Mouse (Mus musculus) left cerebral cortex, adult 9 months (tissue): ENCODE measurements around the gene Poglut1.
"Not testable (repeated sequence)": the region's sequence is repeated elsewhere in the genome, so short reads cannot be mapped to it uniquely, and the experiment has no call there.

Experiments used
- DNase-seq, 2 experiments: peaks; one replicate each; pipeline ENCODE4 v3.0.0; 2022; ENCODE audit warnings: low spot score in 2 of 2

Gene Poglut1

DNA sequence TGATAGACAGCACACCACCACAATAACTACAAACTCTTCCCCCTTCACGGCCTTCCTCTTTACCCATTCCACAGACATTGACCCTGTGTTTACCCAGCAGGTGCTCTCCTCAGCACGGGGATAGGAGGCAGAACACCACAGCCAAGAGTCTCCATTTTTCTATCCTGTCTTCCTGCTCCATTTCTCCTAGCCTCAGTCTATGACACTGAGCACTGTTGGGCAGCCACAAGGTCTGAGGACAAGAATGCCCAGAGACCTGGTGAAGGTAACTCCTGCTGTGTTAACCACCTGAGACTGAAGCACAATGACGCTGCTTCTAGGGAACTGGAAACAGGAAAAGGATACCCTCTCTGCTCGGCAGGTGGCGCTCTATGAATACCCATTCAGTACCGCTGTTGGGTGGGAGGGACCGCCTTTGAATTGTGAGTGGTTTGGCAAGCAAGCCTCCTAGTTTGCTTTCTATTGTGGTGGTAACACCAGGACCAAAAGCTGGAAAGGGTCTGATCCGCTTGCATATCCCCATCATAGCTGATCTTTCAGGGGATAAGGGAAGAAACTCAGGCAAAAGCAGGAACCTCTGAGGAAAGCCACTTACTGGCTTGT lies 13.4 kb downstream of the Poglut1 start:
- DNase-seq, result peak in 1 of 2 experiments; percentile 84

DNA sequence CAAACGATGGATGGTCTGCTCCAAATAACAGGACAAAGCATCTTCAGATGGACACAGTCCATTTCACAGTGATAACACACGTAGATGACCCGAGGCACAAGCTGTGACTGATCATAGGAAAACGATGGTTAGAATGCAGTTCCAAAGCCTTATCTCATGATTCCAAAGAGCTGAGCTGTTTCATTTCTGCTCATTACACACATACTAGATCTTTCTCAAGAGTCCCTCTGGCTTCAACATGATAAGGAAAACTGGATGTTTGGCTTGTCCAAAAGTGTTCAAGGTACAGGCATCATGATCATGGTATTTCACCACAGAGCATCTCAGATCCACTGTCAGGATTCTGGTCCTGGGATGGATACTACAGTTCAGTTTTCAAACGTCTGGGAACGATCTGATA lies 23.8 kb downstream of the Poglut1 start:
- no peak for DNase-seq

DNA sequence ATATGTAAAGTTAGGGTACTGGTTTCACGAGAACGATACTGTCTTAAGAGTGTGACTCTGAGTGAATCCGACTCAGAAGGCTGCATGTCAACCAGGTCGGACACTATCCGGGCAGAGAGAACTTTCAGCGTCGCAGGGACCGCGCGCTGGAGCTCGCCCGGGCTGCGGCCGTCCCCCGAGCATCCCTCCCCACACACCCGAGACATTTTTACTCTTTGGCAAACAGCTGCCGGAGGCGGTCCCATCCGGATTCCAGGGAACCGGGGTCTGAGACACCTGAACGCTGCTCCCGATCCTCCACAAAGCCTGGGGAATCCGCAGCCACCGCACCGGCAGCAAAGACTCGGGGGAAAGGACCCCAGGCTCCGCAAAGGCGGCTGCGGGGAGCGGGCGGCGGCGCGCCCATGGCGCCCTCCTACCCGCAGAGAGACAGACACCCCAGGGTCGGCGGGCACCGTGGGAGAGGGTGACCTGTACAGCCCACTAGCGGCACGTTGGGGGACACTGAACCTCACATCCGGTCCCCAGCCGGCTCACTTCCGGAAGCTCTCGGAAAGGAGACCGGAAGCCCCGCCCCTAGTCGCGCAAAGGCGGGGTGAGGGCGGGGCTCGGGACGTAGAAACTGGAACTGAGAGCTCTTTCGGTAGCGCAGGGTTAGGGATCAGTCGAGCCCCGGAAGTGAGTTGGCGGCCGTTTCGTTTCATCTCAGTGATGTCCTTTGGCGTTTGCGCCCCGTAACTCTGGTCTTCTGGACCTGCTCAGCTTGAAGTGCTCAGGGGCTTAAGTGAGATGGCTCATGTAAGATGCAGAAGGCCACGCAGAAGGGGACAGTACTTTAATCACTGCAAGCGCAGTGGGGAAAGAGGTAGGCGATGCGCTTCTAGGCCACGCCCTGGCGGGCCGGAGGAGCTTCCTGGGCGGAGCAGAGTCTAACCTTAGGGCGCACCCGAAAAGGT lies 27.7 kb downstream of the Poglut1 start, which contains the start of gene Timmdc1:
Gene Timmdc1 (minus strand): TSS at position 535 of the 956 bp plus-strand sequence.
- DNase-seq, result peak; percentile 92 to 96

DNA sequence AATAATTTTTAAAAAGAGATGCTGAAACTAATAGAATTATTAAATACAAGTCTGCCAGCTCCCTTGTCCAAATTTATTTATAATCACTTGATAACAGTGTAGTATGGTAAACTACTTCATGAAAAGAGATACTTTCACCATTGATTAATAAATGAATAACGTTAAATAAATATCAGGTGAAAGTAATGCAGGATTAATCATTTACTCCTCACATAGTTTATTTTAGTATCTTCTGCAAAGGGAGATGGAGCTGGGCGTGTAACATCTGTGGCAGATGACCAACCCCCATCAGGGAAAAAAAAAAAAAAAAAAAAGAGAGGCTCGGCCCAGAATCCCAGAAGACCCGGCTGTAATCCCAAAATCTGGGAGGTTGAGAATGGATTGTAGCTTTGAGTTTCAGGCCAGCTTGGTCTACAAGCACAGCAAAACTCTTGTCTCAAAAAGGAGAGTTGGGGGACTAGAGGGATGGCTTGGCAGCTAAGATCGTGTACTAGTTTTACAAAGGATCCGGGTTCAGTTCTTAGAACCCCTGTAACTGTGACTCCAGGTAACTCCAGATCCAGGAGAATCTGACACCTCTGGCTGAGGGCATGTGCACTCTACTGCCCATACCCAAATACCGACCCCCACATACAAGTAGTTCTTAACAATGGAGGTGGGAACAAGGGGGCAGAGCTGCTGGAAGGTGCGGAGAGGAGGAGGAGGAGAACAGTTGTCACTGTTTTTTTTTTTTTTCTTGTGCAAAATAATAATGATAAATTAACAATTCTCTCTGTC lies 28.7 kb downstream of the Poglut1 start:
- no peak for DNase-seq

DNA sequence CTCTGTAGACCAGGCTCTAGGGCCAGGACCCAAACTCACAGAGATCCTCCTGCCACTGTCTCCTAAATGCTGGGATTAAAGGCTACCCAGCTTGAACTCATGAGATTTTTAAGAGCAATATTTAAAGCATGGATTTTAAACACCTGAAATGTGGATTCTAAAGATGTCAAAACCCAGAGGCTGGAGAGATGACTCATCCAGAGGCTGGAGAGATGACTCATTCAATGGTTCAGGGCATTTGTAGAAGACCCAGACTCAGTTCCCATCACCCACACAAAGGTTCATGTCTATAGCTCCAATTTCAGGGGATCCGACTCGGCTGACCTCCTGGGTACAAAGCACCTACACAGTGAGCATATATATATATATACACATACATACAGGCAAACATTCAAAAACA lies 30.9 kb downstream of the Poglut1 start:
- DNase-seq, result no peak

DNA sequence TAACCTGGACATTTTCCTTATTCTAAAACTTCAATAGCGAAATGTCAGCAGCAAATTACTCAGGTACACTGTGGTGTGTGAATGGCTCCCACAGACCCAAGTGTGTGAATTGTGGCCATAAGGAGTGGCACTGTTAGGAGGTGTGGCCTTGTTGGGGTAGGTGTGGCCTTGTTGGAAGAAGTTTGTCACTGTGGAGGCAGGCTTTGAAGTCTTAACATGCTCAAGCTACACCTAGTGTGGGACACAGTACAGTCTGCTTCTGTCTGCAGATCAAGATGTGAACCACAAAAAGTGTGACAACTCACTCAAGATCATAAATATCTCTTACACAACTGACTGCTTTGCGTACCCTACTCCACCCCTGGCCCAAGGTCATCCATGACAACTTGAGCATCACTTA lies 39.2 kb downstream of the Poglut1 start:
- no peak for DNase-seq

DNA sequence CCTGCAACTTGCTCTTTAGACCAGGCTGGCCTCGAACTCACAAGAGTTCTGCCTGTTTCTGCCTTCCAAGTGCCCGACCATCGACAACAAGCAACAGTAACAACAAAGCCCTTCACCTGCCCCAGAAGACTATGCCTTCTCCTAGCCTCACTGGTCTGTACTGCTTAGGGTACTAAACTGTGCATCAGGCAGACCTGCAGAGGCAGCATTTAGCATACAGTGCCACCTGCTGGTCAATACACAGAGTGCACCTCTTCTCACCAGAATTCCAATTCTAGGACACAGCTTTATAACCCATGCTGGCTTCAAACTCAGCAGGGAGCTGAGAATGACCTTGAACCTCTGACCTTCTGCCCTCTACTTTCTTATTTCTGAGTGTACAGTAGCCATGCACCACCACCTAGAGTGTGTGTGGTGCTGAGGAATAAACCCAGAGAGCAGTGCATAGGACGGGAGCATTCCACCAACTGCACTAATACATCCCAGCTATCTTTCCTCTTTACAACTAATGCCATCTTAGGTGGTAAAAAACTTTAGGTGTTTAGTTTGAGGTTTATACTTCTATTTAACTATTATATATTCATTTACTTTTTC lies 43.9 kb downstream of the Poglut1 start:
- peak; percentile 38 to 80 for DNase-seq

DNA sequence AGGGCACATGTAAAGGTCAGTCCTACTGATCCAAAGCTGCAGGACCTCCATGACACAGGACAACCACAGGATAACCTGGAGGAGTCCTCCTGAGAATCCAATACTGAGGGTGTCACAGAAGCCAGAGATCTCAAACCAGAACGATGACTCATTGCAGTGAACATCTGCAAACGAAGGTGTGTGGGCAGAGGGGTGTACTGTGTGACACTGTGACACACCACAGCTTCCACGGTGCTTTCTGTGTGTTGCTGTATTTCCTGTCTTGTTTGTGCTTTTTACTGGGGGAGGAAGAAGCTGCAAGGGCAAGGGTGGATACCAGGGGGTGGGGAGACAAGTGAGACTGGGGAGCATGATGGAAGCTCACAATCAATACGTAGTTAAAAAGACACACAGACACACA lies 46.5 kb downstream of the Poglut1 start:
- peak in 1 of 2 experiments; percentile 27 for DNase-seq

DNA sequence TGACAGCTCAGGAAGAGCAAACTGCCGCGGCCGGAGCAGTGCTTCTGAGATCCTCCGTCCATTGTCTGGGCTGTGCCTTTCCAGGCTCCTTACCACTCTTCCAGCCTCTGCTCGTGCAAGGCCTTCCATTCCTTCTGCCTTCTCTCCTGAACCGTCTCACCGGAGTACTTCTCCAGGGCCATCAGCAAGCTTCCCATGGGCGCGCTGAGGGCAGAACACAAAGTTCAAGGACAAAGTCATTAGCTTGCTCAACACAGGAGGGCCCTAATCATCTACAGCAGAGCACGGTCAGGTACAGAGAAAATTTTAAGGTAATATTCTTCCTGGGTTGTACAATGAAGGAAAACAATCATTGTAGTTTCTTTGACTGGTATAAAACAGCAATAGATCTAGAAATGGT lies 47.6 kb downstream of the Poglut1 start:
- no peak for DNase-seq

DNA sequence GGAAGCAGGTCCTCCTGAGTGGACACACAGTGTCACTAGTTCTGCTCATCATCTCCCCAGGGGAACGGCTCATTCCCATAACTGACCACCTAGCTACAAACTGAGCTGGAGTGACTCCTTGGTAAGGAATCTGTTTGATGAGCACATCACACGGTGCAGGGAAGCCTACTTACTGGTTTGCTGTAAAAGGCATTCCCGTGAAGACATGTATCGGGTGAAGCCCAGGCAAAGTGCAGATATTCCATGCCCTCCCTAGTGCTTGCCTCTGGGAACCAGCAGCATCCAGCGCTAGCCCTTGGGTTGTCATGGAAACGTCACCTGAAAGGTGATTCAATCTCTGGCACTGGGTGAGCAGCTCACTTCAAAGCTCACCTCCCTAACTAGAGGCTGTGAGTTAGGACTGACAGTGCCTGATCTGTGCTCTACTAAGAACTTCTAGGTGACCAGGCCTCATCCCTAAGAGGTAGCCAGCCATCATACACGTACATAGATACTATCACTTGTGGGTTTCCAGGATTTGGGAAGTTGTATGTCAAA lies 53.4 kb downstream of the Poglut1 start:
- no peak for DNase-seq

DNA sequence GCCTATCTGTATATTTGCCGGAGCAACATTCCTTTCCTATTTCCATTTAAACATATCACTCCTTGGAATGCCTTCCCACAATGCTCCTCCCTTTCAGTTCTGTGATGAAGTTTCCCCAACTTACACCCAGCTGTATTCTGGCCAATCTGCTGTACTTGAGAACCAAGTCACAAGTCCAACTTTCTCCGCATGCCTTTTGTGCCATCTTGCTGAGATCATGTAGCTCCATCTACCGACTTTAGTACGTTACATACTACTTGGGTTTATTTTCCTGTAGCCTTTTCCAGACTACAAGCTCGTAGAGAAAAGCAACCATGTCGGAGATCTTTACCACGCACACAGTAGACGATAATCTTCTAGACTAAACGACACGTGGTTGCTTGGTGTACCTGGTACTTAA lies 56.2 kb downstream of the Poglut1 start:
- DNase-seq, result no peak

DNA sequence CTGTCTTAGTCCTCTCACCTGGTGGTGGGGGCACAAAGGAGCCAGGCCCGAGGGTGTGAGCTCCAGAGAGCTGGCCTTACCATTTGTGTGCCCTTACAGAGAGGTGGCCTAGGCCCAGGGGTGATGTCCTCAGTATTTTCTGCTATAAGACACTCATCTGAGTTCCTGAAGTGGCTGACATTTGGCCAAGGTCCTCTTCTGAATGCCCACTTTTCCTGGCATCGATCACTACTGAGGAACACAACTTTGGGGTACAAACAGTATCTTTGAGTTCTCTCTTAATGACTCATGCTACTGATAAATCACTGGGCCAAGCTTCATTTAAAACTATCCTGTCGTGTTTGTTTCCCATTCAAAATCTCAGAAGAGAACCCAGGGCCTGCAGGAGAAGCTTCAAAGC lies 57.5 kb downstream of the Poglut1 start:
- DNase-seq, result no peak

DNA sequence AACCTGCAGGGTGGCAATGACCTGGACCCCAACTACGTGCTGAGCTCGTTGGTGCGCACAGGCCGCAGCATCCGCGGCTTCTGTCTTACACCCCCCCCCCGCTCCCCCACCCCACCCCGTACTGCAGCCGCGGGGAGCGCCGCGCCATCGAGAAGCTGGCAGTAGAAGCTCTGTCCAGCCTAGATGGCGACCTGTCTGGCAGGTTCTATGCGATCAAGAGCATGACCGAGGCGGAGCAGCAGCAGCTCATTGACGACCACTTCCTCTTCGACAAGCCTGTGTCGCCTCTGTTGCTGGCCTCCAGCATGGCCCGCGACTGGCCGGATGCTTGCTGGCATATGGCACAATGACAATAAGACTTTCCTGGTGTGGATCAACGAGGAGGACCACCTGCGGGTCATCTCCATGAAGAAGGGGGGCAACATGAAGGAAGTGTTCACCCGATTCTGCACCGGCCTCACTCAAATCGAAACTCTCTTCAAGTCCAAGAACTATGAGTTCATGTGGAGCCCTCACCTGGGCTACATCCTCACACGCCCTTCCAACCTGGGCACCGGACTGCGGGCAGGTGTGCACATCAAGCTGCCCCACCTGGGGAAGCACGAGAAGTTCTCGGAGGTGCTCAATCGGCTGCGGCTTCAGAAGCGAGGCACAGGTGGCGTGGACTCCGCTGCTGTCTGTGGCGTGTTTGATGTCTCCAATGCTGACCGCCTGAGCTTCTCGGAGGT lies 66.3 kb downstream of the Poglut1 start:
- DNase-seq, result no peak

DNA sequence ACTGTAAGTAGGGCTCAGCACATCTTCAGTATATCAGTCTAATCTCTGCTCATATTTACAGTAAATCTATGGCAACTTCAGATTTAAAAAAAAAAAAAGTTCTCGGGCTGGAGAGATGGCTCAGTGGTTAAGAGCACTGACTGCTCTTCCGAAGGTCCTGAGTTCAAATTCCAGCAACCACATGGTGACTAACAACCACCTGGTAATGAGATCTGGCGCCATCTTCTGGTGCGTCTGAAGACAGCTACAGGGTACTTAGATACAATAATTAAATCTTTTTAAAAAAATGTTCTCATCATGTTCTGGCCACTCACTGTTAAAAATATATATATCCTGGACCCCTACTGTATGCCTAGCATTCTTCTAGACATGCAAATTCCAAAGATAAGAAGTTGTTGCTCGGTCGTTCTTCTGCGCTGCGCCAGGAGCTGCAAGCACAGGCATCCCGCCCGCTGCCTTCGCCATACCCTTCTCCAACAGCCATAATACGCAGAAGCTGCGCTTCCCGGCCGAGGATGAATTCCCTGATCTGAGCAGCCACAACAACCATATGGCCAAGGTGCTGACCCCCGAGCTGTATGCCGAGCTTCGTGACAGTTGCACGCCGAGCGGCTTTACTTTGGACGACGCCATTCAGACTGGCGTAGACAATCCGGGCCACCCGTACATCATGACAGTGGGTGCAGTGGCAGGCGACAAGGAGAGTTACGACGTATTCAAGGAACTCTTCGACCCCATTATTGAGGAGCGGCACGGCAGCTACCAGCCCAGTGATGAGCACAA lies 67.1 kb downstream of the Poglut1 start:
- DNase-seq, result no peak

DNA sequence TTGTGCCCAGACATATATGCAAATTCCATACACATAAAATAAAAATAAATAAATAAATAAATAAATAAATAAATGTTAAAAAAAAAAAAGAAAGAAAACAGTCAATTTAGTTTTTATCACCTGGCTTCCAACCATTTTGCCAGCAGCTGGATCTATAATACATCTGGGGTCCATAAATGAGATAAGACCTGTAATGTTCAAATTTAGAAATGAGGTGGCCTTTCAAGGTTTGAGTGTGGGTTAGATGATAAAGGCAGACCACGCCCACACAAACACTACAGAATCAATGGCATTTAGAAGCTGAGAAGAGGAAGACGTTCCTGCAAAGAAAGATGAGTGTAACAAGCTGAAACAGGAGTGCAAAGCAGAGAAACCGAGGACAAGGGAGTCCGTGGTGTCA lies 68.7 kb downstream of the Poglut1 start:
- no peak for DNase-seq

DNA sequence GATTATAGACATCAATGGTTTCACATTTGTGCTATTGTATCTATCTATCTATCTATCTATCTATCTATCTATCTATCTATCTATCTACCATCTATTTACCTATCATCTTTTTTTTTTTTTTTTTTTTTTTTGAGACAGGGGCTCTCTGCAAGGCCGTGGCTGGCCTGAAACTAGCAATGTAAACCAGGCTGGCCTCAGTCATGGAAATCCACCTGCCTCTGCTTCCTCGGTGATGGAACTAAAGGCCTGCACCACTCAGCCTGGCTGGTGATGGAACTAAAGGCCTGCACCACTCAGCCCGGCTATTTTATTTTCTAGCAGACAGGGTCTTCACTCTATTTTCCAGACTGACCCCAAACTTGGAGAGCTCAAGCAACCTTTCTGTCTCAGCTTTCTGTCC lies 71.8 kb downstream of the Poglut1 start:
- no peak for DNase-seq

DNA sequence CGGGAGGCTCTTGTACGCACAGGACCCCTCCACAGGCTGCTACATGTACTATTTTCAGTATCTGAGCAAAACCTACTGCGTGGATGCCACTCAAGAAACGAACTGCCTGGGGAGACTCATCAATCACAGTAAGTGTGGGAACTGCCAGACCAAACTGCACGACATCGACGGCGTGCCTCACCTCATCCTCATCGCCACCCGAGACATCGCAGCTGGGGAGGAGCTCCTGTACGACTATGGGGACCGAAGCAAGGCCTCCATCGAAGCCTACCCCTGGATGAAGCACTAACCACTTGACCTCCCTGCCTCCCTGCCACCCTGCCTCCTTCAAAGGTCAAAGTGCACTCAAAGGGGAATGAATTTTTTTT lies 72.8 kb downstream of the Poglut1 start:
- not testable (repeated sequence) for DNase-seq

DNA sequence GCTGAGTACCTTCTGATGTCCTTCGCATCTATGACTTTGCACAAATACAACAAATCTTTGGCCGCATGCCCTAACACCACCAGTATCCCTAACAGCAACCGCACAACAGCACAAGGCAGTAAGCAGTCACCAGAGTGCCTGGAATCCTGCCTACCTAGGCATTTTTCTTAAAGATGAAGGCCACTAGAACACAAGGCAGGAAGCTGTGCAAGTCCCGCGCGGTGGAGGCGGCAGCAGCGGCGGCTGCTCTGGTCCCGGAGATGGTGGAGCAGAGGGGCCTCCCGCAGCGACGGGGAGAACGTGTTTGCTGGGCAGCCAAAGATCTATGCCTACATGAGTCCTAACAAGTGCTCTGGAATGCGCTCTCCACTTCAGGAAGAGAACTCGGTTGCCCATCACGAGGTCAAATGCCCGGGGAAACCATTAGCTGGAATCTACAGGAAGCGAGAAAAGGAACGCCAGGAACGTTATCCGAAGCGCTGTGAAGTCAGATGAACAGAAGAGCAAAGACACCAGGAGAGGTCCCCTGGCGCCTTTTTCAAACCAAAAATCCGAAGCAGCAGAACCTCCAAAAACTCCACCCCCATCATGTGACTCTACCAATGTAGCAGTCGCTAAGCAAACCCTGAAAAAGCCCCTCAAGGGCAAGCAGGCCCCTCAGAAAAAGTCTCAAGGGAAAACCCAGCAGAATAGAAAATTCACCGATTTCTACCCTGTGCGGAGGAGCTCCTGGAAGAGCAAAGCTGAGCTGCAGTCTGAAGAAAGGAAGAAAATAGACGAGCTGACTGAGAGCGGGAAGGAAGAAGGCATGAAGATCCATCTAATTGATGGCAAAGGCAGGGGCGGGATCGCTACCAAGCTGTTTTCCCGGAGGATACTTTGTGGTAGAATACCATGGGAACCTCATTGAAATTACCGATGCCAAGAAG lies 73.5 kb downstream of the Poglut1 start:
- DNase-seq, result peak in 1 of 2 experiments; percentile 46

DNA sequence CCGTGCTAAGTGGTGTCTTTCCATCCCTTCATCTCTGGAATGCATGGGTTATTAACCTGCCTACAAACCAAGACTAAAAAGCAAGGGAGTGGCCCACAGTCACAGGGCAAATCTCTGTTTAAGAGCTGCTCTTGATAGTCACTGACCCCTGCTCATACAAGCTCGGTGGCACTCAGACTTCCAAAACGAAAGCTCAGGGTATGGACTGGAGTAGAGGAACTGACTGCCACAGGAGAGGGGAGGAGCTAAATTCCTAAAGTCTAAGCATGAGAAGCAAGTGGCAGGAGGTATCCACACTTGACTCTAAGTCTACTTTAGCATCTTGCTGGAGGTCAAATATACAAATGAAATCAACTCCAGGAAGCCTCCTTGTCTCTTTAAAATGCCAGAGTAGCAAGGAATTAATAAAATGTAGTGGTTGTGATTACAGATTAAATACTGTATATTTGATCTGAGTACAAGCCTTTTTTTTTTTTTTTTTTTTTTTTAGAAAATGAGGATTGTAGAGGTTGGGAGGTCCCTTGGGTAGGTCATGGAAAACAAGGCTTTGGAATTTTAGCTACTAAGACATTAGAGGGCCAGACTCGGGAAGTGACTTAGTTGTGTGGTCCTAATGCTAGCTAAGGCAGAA lies 74.3 kb downstream of the Poglut1 start:
- DNase-seq, result no peak
